Mouse (Mus musculus): ENCODE measurements around the gene Tiam1.

Tiam1 gene

GRCm38 (mm10) chr16:89813536-89813935 is 330.0 kb downstream of the Tiam1 start:
- DNase-seq (ENCODE audit: low read depth in 1 of 2, low spot score in 2 of 2) = no peak

- no peak for DNase-seq (ENCODE audit: low read depth in 1 of 2, low spot score in 2 of 2)
Measured at GRCm38 (mm10) chr16:89812891-89813290, 330.7 kb downstream of the Tiam1 start.

- DNase-seq (ENCODE audit: low read depth in 1 of 2, low spot score in 2 of 2) = no peak
Measured at GRCm38 (mm10) chr16:89810398-89810797, 333.2 kb downstream of the Tiam1 start.

- DNase-seq (ENCODE audit: low read depth in 1 of 2, low spot score in 2 of 2) = no peak
Measured at GRCm38 (mm10) chr16:89808168-89808567, 335.4 kb downstream of the Tiam1 start.

GRCm38 (mm10) chr16:89805946-89806345 is 337.6 kb downstream of the Tiam1 start:
- no peak for DNase-seq (ENCODE audit: low read depth in 1 of 2, low spot score in 2 of 2)

GRCm38 (mm10) chr16:89805210-89805609 is 338.4 kb downstream of the Tiam1 start:
- DNase-seq (ENCODE audit: low read depth in 1 of 2, low spot score in 2 of 2) = no peak

- DNase-seq (ENCODE audit: low read depth in 1 of 2, low spot score in 2 of 2) = no peak
Measured at GRCm38 (mm10) chr16:89801493-89801892, 342.1 kb downstream of the Tiam1 start.

GRCm38 (mm10) chr16:89799772-89800171 is 343.8 kb downstream of the Tiam1 start:
- DNase-seq (ENCODE audit: low read depth in 1 of 2, low spot score in 2 of 2) = no peak

GRCm38 (mm10) chr16:89796566-89796965 is 347.0 kb downstream of the Tiam1 start:
- DNase-seq (ENCODE audit: low read depth in 1 of 2, low spot score in 2 of 2) = no peak

- DNase-seq (ENCODE audit: low read depth in 1 of 2, low spot score in 2 of 2) = no peak
Measured at GRCm38 (mm10) chr16:89789792-89790434, 353.7 kb downstream of the Tiam1 start.

GRCm38 (mm10) chr16:89785795-89786194 is 357.8 kb downstream of the Tiam1 start:
- no peak for DNase-seq (ENCODE audit: low read depth in 1 of 2, low spot score in 2 of 2)

GRCm38 (mm10) chr16:89779705-89780104 is 363.9 kb downstream of the Tiam1 start:
- no peak for DNase-seq (ENCODE audit: low read depth in 1 of 2, low spot score in 2 of 2)

GRCm38 (mm10) chr16:89777450-89777849 is 366.1 kb downstream of the Tiam1 start:
- no peak for DNase-seq (ENCODE audit: low read depth in 1 of 2, low spot score in 2 of 2)

- no peak for DNase-seq (ENCODE audit: low read depth in 1 of 2, low spot score in 2 of 2)
Measured at GRCm38 (mm10) chr16:89774553-89774913, 369.0 kb downstream of the Tiam1 start.

- peak; percentile 38 to 51 for DNase-seq (ENCODE audit: low read depth in 1 of 2, low spot score in 2 of 2)
Measured at GRCm38 (mm10) chr16:89773657-89774552, 369.7 kb downstream of the Tiam1 start.

GRCm38 (mm10) chr16:89765919-89766318 is 377.6 kb downstream of the Tiam1 start:
- no peak for DNase-seq (ENCODE audit: low read depth in 1 of 2, low spot score in 2 of 2)

GRCm38 (mm10) chr16:89765470-89765869 is 378.1 kb downstream of the Tiam1 start:
- DNase-seq (ENCODE audit: low read depth in 1 of 2, low spot score in 2 of 2) = no peak

GRCm38 (mm10) chr16:89763812-89764211 is 379.8 kb downstream of the Tiam1 start:
- DNase-seq (ENCODE audit: low read depth in 1 of 2, low spot score in 2 of 2) = no peak

- no peak for DNase-seq (ENCODE audit: low read depth in 1 of 2, low spot score in 2 of 2)
Measured at GRCm38 (mm10) chr16:89762523-89762922, 381.0 kb downstream of the Tiam1 start.

GRCm38 (mm10) chr16:89762096-89762495 is 381.5 kb downstream of the Tiam1 start:
- DNase-seq (ENCODE audit: low read depth in 1 of 2, low spot score in 2 of 2) = no peak

- no peak for DNase-seq (ENCODE audit: low read depth in 1 of 2, low spot score in 2 of 2)
Measured at GRCm38 (mm10) chr16:89757384-89757783, 386.2 kb downstream of the Tiam1 start.

- DNase-seq (ENCODE audit: low read depth in 1 of 2, low spot score in 2 of 2) = no peak
Measured at GRCm38 (mm10) chr16:89754709-89755108, 388.9 kb downstream of the Tiam1 start.
